Mouse (Mus musculus) 3T3-L1 (cell line): ENCODE results near the gene Rnf19b.

Source experiments
- DNase-seq: peaks from one replicate; pipeline ENCODE4 v3.0.0-alpha.2; 2015; ENCODE audit warnings: low read depth, low spot score

The Rnf19b gene

DNA sequence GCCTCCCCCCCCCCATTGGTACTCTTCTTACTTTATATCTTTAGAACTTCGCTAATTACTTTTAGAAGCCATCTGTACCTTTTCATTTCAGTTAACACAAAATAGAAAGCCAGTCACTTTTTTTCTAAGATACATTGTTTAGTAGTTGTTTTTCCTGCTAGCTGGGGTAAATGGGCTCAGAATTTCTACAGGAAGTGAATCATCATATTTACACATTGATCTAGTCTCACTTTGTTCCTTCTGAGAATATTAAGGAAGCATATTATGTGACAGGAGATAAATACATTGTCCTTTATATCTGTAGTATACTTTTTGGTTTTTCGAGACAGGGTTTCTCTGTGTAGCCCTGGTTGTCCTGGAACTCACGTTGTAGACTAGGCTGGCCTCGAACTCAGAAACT, 10.8 kb downstream of the Rnf19b start:
- no peak for DNase-seq

DNA sequence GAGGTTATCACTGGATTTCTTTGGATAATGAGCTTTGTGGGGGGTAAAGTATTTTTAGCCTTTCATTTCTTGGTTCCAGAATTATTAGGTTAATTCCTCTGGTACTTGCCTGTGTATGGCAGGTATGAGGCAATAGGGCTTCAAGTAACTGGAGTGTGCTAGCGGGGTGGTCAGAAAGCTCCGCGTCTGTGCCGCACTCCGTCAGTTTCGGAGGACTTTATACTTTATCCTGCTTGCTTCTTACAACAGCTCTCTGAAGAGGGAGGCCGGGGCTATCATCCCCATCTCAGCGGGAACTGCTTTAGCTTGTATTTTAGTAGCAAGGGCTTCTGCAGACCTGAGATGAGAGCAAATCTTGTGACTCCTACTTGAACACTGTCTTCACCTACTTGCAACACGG, 21.1 kb downstream of the Rnf19b start:
- DNase-seq = no peak

DNA sequence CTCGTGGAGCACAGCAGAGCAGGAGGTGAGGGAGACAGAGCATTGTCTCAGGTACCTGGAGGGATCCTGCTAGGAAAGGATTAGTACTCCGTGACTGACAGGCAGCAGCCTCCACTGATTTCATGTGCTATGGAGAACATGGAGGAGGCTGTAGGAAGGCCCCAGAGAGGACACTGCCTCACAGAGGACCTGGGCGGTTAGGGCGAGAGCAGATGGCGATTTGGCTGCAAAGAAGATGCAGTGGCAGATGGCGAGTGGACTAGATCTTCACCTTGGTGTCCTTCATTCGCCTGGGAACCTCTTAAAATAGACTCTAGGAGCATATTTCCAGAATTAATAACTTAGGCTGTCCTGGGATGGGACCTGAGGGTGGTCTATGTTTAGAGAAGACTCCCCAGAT, 23.0 kb downstream of the Rnf19b start:
- DNase-seq = no peak

DNA sequence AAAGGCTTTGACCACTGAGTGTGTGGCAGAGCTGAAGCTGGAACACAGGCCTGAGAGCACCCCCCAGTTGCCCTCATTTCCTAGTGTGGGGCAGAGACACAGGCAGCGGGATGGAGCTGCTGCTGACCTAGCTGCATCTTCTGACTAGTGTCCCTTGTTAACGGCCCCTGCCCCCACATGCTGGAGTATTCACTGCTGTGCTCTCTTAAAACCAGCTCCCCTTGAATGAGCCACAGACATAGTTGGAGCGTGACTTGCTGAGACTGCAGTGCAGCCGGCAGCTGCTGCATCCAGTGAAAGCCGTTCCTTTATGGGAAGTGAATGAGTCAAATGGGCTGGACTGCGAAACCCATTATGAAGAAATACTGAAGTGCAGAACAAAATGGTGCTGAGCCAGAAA, 23.4 kb downstream of the Rnf19b start:
- DNase-seq = peak; percentile 69

DNA sequence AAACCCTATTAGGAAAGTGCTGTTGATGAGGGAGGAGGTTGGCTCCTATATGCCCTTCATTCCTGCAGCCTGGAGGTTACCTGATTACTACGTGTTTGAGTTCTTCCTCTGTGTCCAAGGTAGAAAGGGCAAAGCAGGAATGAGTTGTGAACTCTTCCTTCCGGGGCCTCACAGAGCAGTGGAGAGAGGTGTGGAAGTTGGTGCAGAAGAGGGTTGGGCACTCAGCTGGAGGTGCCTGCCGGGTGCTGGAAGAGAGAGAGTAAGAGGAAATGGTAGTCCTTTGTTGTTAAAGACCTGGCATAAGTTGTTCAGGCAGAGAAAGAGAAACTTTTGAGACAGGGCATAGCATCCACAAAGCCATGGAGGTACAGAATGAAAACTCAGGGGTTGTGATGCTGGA, 23.9 kb downstream of the Rnf19b start:
- DNase-seq = no peak

DNA sequence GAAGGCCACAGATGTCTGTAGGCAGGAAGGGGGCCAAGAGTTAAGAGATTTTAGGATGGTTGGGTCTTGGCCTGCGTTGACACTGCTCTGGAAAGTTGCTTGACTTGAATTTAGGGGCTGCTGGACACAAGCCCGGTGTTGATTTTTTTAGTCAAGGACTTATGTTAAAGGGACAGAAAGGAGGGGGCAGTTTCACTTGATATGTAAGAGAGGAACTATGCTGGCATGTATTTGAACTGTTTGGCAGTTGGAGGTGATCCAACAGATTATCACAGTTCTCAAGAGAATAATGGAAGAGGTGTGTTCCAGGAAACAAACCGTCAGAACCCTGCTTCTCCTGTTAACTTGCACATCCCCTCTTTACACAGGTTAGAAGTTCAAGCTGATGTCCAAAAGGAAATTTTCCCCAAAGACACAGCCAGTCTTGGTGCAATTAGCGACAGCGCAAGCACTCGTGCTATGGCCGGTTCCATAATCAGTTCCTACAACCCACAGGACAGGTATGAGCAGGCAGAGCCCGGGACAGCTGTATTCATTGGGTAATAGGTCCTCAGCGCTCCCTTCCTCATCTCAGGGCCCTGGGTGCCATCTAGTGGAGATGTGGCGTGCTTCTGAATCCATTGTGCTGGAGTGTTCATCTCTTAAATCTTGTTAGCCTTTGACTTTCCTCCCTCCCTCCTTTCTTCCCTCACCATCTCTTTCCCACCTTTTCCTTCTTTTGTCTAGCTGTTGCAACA, 24.5 kb downstream of the Rnf19b start:
- peak; percentile 86 for DNase-seq

DNA sequence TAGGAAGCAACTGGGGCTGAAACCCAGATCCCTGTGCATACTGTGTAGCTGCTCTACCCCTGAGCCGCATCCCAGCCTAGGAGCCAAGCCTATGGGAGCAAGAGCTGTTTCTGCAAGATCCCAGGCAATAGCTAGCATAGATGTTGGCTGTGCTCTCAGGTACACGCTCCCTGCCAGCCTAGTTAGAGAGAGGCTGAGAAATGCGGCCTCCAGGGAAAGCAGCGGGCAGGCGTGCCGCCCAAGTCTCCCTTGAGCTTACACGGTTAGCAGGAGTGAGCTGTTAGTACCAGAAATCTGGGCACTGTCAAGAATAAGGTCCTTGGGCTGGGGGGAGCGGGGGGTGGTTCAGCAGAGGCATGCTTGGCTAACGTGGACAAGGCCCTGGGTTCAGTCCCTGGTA, 26.8 kb downstream of the Rnf19b start:
- no peak for DNase-seq

DNA sequence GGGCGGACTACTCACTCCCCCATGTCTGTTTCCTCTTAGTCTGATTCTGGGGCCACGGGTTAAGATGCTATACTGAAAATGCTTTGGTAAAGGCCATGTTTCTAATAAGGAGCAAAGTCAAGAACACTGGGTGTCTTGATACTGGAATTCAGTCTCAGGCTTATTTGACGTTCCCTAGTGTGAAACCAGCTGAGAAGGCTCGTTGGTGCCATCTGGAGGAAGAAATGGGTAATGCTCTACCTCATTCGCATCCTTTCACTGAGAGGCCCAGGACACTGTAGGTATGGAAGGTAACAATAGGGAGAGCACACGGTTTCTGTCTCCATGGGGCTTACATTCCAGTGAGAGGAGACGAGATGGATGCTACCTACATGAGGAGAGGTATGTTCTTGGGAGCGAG, 28.0 kb downstream of the Rnf19b start:
- peak; percentile 89 for DNase-seq

DNA sequence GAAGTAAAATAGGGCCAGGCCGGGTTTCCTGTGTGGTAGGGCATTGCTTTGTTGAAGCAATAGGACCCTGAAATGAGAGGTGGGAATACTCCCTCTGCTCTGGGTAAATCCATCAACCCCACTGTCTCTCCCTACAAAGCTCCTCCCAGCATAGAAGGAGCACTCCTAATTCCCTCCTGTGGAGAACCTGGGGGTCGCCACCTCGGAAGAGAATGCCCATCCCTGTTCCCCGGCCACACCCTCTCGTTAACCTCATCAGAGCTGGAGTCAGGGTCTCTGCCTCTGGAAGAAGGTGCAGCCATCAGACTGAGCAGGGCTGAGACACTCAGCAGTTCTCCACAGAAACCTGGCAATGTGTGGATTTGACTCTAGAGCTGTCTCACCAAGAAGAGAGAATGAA, 29.8 kb downstream of the Rnf19b start:
- DNase-seq = no peak

DNA sequence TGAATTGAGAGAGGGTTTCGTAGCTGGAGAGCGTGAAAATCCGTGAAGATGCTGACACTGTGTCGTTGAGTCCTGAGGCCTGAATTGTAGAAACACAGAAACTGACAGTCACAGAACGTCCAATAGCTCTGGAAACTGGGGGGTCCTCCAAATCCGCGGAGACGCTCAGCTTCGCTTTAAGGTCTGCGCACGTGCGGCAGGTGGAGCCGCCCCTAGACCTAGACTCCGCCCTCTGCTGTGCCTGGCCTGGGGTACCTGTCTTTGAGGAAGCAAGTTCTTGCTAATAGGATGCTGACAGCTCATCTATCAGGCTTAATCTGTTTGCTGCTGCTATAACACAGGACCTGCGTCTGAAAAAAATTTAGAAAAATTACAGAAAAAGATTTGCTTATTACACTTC, 37.2 kb downstream of the Rnf19b start:
- no peak for DNase-seq

DNA sequence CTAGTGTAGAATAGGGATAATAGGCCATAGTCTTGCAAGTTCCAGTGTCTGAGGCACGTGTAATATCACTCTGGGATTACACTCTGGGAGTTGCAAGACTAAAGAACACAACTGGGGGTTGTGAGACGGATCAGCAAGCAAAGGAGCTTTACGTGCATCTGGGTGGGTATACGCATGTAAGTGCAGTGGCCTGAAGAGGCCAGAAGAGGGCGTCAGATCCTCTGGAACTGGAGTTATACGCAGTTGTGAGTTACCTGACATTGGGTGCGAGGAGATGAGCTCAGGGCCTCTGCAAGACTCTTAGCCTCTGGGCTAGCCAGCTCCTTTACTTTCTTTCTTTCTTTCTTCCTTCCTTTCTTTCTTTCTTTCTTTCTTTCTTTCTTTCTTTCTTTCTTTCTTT, 38.9 kb downstream of the Rnf19b start:
- DNase-seq = no peak

DNA sequence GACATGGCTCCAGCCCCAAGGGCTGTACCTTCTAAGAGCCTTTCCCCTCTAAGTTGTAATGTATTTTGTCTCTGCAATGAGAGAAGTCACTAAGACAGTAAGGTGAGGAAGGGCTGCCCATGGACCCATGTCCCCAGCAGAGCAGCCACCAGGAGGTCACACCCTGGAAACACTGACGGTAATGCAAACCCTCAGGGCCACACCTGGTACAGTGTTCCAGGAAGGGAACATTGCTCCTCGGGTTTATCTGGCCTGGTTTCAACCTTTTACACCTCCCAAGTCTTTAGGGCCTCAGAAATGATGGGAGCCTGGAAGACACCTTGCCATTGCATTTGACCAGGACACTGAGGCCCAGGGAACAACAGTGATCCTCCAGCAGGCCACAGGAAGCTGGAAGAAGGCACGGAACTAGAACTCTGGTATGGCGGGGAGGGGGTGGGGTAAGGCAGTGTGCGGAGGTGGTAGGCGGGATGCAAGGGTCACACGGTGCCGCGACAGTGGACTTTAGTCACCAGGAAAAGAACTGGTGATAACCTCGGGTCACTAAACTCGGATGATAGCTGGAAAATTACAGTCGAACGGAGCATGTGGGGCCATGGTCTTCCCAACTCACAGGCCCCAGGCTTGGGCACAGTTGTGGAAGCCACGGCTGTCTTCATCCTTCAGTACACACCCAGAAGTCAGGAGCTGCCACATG, 44.2 kb downstream of the Rnf19b start:
- DNase-seq = no peak

DNA sequence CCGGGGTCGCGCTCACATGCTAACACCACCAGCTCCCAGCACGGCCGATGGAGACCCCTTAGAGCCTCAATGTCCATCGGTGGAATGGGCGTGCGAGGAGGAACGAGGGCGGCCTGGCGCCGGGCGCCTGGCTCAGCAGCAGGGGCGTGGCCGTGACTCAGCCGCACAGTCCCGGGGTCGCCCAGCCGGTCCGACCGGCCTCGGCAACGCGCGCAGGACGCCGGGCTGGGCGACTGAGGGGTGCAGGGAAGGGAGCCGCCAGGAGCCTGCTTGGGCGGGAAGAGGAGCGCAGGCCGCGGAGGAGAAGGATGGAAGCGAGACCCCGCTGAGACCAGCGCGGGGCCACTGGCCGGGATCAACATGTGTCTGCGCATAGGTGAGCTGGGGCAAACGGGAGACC, 47.3 kb downstream of the Rnf19b start, which contains the start of gene Tmem54:
Gene Tmem54, plus strand, starts transcription at position 193 of the 400 bp plus-strand sequence.
- no peak for DNase-seq

DNA sequence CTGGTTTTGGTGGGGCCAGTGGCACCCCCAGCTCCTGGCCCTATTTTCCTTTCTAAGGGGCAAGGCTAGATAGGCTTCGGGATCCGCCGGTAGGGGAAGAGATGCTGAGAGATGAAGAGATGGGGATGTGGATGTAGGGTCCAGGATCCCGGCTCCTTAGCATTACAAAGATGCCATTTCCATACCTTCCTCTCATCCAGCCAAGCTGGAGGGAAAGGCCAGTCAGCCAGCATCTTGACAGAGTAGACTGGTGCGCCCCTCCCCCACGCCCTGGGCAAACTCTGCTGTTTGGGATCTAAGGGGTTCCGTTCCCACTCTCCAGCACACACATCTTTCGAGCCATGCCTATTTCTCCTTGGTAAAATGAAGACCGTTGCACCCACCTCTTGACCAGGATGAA, 48.0 kb downstream of the Rnf19b start:
- DNase-seq = no peak

DNA sequence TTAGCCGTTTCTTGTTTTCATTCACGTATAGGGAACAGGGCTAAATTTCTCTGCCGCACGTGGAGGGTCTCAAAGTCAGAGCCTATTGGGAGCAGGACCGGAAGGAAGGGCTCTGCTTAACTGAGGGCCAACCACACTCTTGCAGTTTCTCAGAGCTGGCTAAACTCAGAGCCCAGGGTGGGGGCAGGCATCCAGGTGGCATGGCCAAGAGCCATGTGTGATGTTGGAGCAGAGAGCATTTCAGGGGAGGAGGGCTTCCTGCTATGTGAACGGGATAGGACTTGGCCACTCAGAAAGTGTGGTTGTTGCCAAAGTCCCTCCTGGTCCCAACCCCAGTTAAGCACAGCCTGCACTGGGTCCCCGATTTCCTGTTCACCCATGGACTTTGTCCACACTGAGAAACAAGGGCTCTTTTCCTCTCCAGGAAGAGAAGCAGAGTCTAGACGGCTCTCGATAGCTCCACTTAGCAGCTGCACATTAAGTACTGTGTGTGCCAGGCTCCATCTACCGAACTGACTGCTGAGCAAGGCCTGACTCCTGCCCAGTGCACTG, 49.4 kb downstream of the Rnf19b start:
- DNase-seq = no peak

DNA sequence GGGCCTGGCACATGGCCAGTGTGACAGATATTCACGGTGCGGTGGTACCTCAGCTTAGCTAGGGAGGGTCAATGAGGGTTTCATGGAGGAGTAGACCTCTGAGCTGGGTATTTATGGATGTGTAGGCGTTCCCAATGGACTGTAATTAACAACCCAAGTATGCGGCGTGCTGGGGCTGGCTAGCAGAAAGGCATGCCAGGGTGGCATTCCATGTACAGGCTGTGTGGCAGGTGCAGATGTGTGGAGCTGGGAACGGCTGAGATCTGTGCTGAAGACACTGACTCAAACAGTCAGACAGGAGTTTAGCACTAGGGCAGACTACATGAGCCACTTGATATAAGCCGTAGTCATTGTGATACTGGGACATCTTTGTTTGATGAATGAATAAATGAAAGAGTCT, 50.6 kb downstream of the Rnf19b start:
- no peak for DNase-seq

DNA sequence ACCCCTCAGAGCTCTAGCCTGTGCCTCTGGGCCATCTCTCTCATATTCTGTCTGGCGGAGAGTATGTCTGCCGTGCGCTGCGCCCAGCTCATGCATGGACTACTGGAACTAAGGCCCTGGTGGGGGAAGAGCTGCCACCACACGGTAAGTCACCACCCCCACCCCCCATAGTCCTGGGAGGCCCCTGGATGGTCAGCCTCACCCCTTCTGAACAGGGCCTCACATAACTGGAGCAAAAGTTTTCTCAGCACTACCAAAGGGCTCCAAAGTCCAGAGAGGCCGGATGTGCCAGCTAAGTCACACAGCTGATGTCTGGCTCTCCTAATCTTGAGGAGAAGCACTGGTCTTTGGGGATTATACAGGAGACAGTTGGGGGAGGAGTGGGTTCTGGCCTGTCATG, 52.7 kb downstream of the Rnf19b start:
- DNase-seq = no peak

DNA sequence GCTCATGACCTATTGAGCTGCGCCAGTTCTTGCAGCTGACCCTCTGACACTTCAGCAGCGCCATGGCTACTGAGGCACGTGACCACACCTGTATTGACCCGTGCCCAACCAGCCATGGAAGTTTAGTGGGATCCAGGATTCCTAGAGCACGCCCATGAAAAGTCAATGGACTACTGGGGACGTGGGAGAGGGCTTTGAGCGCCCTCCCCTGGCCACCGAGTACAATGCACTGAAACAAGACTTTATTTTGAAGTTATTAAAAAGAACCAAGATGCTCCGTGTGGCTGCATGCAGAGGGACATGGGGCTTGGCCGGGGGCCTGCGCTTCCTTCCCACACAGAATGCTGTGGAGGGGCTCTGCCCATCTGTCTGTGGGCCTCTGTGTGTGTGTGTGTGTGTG, 53.3 kb downstream of the Rnf19b start:
- peak; percentile 20 for DNase-seq

DNA sequence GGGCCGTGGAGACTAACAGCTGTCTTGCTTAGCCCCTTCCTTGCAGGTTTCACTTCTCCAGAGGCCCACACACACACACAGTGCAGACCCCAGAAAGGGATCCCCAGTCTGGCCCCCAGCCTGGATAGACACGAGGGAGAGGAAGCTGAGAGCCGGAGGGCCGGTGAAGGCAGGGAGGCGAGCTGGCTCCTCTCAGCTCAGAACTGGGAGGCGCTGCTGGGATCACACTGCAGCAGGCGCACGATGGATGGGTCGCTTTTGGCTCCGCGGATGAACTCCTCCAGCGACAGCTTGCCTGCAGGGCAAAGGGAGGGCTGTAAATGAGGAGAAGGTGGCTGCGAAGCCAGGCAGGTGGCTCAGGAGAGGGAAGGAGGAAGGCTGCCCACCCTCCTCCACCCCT, 54.2 kb downstream of the Rnf19b start:
- DNase-seq = no peak

DNA sequence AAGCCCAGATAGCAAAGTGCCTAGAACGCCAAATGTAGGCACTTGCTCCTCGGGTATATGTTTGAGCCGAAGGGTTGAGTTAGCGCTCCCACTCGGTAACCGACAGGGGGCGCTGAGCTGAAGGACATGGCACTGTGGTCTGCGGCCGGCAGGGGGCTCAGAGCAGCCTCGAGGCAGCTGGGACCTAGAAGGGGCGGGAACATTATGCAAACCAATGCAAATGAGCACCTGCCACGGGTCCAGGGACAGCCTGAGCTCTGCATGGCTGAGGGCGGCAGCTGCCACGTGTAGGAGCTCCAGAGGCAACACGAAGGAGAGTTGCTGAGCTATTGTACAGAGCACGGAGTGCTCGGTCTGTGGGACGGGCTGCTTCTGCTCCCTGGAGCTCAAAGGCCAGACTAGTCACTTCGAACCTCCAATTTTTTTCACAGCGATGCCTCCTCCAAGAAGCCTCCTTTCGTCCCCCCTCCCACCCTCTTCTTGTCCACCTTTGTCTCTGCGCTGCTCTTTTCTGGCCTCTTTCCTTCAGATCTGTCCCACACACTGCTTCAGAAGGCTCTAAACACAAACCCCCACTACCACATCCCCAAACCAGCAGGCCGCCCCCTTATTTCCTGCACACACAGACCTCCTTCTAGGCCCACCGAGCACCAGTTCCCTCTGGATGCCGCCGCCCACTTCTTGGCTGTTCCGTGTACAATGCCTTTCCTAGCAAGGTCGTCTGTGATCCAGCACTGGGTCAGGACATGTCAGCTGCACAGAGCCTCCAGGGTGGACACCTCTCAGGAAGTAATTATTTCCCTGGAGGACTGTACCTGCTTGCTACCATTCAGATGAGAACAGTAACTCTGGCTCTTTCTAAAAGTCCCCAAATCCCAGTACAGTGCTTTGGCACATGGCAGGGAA, 55.3 kb downstream of the Rnf19b start:
- peak; percentile 37 for DNase-seq

DNA sequence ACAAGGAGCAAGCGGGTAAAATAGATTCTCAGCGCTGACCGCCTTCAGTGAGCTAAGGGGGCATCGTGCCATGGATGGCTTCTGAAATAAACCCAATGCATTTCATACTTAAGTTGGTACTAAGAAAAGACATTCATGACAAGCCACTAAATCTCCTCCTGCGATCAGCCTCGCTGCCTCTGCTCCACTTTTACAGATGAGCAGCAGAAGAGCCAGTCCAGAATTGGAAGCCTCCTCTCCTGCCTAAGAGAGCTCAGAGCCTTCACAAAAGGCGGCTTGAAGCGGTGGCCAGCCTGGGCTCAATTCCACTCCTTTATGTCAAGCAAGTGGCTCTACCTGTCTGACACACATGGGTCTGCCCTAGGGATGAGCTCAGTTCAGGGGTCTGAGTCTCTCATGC, 58.6 kb downstream of the Rnf19b start:
- DNase-seq = no peak
